Comparison of ENCODE assay signal across 11 mouse cellular contexts in genomic region chr14:11664302-11664701, GRCm38 (mm10).
DNase-seq lines count a peak whose midpoint lies in the region.
"Had no signal": no experiment of that assay in that cellular context is flagged by ENCODE, and none has a peak within 500 bp of the region (broad histone marks: within the 10 kb centered on the region; RNA-seq: fewer than 3 reads in every experiment).

No protein-coding gene starts in this region.

- intact Hi-C loops in heart, postnatal 10 days (cut with DNase I), result loop anchor here (5.0 kb wide), 1 partner anchor 778 kb away; no protein-coding TSS in a partner anchor
- intact Hi-C loops in gastrocnemius, postnatal 14 days (cut with DNase I; ENCODE audit: low total_unique reads), result no loop called here

- DNase-seq in heart, adult 8-10 months (ENCODE audit: low spot score), result peak; percentile 18
- no peak for DNase-seq in heart, postnatal 10 days
- peak; percentile 36 for DNase-seq in embryo, embryonic 10.5 days (ENCODE audit: low spot score)
- peak; percentile 55 for DNase-seq in gastrocnemius, postnatal 14 days
- peak; percentile 27 for DNase-seq in neural tube, embryonic 10.5 days (ENCODE audit: extremely low spot score, low spot score)
- DNase-seq in frontal cortex, postnatal 10 days (ENCODE audit: low spot score in 2 of 2), result no peak
- no peak for DNase-seq in adrenal gland, postnatal 25 days
- DNase-seq in cerebellum, postnatal 4 days (ENCODE audit: low spot score in 2 of 2), result no peak
- DNase-seq: cerebellum, adult 9-11 months; left cerebral cortex, postnatal 4 days; lung, embryonic 14.5 days had no signal

Comparison
In these comparisons a context has a peak if more than half of its experiments do, and no peak if none do; other contexts are left out.
1. DNase-seq: peak in heart, adult 8-10 months (single experiment), embryo, embryonic 10.5 days (single experiment), gastrocnemius, postnatal 14 days (single experiment) and neural tube, embryonic 10.5 days (single experiment); none in heart, postnatal 10 days (0 of 2), frontal cortex, postnatal 10 days (0 of 2), adrenal gland, postnatal 25 days (single experiment) and cerebellum, postnatal 4 days (0 of 2).